Mouse (Mus musculus) embryonic facial prominence, embryonic 11.5 days (tissue): ENCODE measurements around the gene Olfr532. TPM values are rescaled to one million over a fixed set of nuclear protein-coding genes. Genes with fewer than 3 reads are reported as not detected.
"Not testable (repeated sequence)": the region's sequence is repeated elsewhere in the genome, so short reads cannot be mapped to it uniquely, and the experiment has no call there.

Source experiments
- ATAC-seq: fragments of 200-750 bp; cut with Nextera tagmentation; replicated peaks from 2 replicates; pipeline ENCODE4 v1.8.0; 2017; ENCODE audit warnings: low read depth; ENCODE audit not compliant: insufficient number of reproducible peaks, low FRiP score, low TSS enrichment
- DNase-seq: peaks from one replicate; pipeline ENCODE4 v3.0.0-alpha.2; 2015; ENCODE audit warnings: low spot score
- H3K27ac ChIP-seq: fragments of 300-500 bp; sonication (generic); replicated peaks from 2 replicates; pipeline ENCODE4 v1.5.1; 2014; ENCODE audit warnings: mild to moderate bottlenecking, low read depth, low read length, control low read depth
- H3K27me3 ChIP-seq: fragments of 300-500 bp; sonication (generic); 2 replicates; pipeline ENCODE4 v1.6.1; 2014; ENCODE audit warnings: mild to moderate bottlenecking, low read length, moderate library complexity, mixed read lengths; ENCODE audit not compliant: control insufficient read depth, insufficient read depth
- H3K36me3 ChIP-seq: fragments of 300-500 bp; sonication (generic); replicated peaks from 2 replicates; pipeline ENCODE4 v1.6.1; 2014; ENCODE audit warnings: low read depth, mild to moderate bottlenecking, low read length, moderate library complexity, mixed read lengths; ENCODE audit not compliant: control insufficient read depth, insufficient read depth
- H3K4me1 ChIP-seq: fragments of 300-500 bp; sonication (generic); 2 replicates; pipeline ENCODE4 v1.6.1; 2014; ENCODE audit warnings: low read length, mixed read lengths; ENCODE audit not compliant: control insufficient read depth, insufficient read depth
- H3K4me2 ChIP-seq: fragments of 300-500 bp; sonication (generic); 2 replicates; pipeline ENCODE4 v1.6.1; 2014; ENCODE audit warnings: low read depth, mild to moderate bottlenecking, control low read depth, low read length, moderate library complexity
- H3K4me3 ChIP-seq: fragments of 300-500 bp; sonication (generic); 2 replicates; pipeline ENCODE4 v1.5.1; 2014; ENCODE audit warnings: low read depth, low read length, control low read depth
- H3K9ac ChIP-seq: fragments of 300-500 bp; sonication (generic); replicated peaks from 2 replicates; pipeline ENCODE4 v1.6.1; 2014; ENCODE audit warnings: mild to moderate bottlenecking, control low read depth, low read length
- H3K9me3 ChIP-seq: fragments of 300-500 bp; sonication (generic); replicated peaks from 2 replicates; pipeline ENCODE4 v1.6.1; 2016; ENCODE audit warnings: mild to moderate bottlenecking, low read length, inconsistent platforms, mixed read lengths; ENCODE audit not compliant: control insufficient read depth
- WGBS: fragments of 180-500 bp; shearing (Covaris S2); extraction: QIAGEN DNeasy Blood & Tissue Kit; methylation state at CpG from one replicate; pipeline ENCODE4 v1.1.7; 2014; 5-methylcytosine and 5-hydroxymethylcytosine counted together
- polyA plus RNA-seq: library from polyadenylated mRNA; unstranded; fragments of >200 nt; fragmentation: Nextera tagmentation; extraction: Ambion mirVana; gene quantifications from 2 replicates; pipeline ENCODE4 v1.2.1, GENCODE M21; 2014

The Olfr532 gene
- polyA plus RNA-seq: not detected in 2 replicates

DNA sequence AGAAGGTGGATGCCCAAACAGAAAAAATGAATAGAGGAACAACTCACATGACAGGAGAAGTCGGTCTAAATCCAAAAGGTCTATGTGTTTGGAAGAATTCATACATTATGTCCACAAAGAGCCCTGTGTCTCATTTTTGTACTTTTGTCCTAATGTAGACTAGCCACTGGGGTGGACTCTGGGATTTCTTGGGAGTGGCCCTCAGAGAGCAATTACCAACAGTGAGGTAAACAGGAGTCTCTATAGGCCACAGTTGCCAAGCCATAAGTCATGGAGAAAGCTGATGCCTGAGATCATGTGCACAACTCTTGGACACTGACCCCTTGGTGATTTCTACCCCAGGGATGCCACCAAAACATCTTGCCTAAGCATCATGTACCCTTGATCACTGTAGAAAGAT lies at the start of gene Olfr532:
Gene Olfr532, minus strand, starts transcription at position 101 of the 400 bp plus-strand sequence.
- Histone ChIP-seq H3K4me3 (no peak within 1 kb of the TSS), H3K27ac (no peak within 1 kb of the TSS), H3K9ac (no peak within 1 kb of the TSS), H3K36me3 (no peaks in the 10 kb centered on the region), H3K4me1 (no peaks in the 10 kb centered on the region), H3K4me2 (no peak within 1 kb of the TSS), H3K9me3 (no peaks in the 10 kb centered on the region), H3K27me3 (no peaks in the 10 kb centered on the region)
- WGBS: 83% methylated on average over 1 of the region's 1 CpGs
- ATAC-seq (no peak), DNase-seq (no peak)

GRCm38 (mm10) chr7:140463070-140463469 lies 41.6 kb upstream of the Olfr532 start, which contains the start of gene Olfr533:
TSS of gene Olfr533 (plus strand) at chr7:140463370.
- H3K4me2 ChIP-seq, H3K36me3 ChIP-seq, DNase-seq, H3K9me3 ChIP-seq, H3K4me3 ChIP-seq, H3K4me1 ChIP-seq, H3K27me3 ChIP-seq, H3K9ac ChIP-seq, H3K27ac ChIP-seq, ATAC-seq: not testable (repeated sequence)
- WGBS: 100% methylated on average over 1 of the region's 1 CpGs

- no peak overlapping the region for H3K9ac ChIP-seq
- no peaks in the 10 kb centered on the region for H3K27me3 ChIP-seq
- no peaks in the 10 kb centered on the region for H3K36me3 ChIP-seq
- ATAC-seq (no peak), DNase-seq (no peak)
- no peak overlapping the region for H3K27ac ChIP-seq
- H3K4me2 ChIP-seq: no peak overlapping the region
- no peaks in the 10 kb centered on the region for H3K4me1 ChIP-seq
- whole genome bisulfite sequencing: 70% methylated on average over 1 of the region's 1 CpGs
- no peaks in the 10 kb centered on the region for H3K9me3 ChIP-seq
- no peak overlapping the region for H3K4me3 ChIP-seq
Observed at GRCm38 (mm10) chr7:140443141-140443540, 21.7 kb upstream of the Olfr532 start.

GRCm38 (mm10) chr7:140402818-140403217 lies 18.6 kb downstream of the Olfr532 start, which contains the start of gene Olfr531:
TSS of gene Olfr531 (minus strand) at chr7:140402918.
- 83% methylated on average over 1 of the region's 1 CpGs for WGBS
- Histone ChIP-seq H3K9me3 (no peaks in the 10 kb centered on the region), H3K27ac (no peak within 1 kb of the TSS), H3K4me1 (no peaks in the 10 kb centered on the region), H3K9ac (no peak within 1 kb of the TSS), H3K36me3 (no peaks in the 10 kb centered on the region), H3K4me3 (no peak within 1 kb of the TSS), H3K27me3 (no peaks in the 10 kb centered on the region), H3K4me2 (no peak within 1 kb of the TSS)
- DNase-seq (no peak), ATAC-seq (no peak)

GRCm38 (mm10) chr7:140376911-140377310 lies 44.5 kb downstream of the Olfr532 start:
- Histone ChIP-seq H3K9ac (no peak overlapping the region), H3K36me3 (no peaks in the 10 kb centered on the region), H3K4me1 (no peaks in the 10 kb centered on the region), H3K4me2 (no peak overlapping the region), H3K27me3 (no peaks in the 10 kb centered on the region), H3K9me3 (no peaks in the 10 kb centered on the region), H3K27ac (no peak overlapping the region), H3K4me3 (no peak overlapping the region)
- 95% methylated on average over 2 of the region's 2 CpGs for WGBS
- DNase-seq: no peak
- no peak for ATAC-seq

DNA sequence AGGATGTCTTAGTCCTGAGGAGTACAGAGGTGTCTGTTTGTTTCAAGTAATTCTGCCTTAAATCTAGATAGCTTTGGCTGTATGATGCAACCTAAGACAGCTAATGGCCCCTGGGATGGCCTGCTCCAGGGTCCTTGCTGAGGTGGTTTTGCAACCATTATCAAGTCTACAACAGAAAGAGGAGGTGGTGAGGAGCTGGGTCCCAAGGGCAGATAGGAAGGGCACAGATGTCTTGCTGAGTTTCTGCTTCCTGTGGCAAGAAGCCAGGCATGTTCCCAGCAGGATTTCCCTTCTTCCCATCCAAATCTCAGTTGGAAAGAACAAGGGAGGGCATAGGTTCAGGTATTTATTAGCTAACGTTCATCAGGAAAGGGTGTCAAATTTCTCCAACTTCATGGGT lies 45.2 kb downstream of the Olfr532 start, which contains the start of gene Olfr530:
Gene Olfr530, minus strand, starts transcription at position 101 of the 400 bp plus-strand sequence.
- Histone ChIP-seq H3K27ac (no peak within 1 kb of the TSS), H3K27me3 (no peaks in the 10 kb centered on the region), H3K4me1 (no peaks in the 10 kb centered on the region), H3K4me2 (no peak within 1 kb of the TSS), H3K36me3 (no peaks in the 10 kb centered on the region), H3K4me3 (no peak within 1 kb of the TSS), H3K9ac (no peak within 1 kb of the TSS), H3K9me3 (no peaks in the 10 kb centered on the region)
- DNase-seq (no peak), ATAC-seq (no peak)
- WGBS: 37% methylated on average over 1 of the region's 1 CpGs

DNA sequence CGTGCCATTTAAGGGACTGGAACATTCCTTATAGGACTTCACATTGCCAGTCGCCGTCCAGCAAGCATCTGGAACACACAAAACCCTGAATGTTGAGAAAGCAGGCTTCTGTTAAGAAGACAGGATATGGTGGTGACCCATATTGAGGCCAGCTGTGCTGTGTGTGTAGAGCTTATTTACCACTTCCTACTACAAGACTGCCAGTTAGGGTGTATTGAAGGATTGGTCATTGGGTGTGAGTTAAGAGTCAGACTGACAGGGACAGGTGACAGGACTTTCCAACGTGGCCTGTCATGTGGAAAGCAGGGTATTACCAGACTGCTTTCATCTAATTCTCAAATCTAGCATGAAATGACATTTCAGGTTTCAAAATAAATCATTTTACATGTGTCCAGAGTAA lies 47.1 kb downstream of the Olfr532 start:
- Histone ChIP-seq H3K27me3 (no peaks in the 10 kb centered on the region), H3K4me1 (no peaks in the 10 kb centered on the region), H3K9ac (no peak overlapping the region), H3K9me3 (no peaks in the 10 kb centered on the region), H3K27ac (no peak overlapping the region), H3K36me3 (no peaks in the 10 kb centered on the region), H3K4me2 (no peak overlapping the region), H3K4me3 (no peak overlapping the region)
- ATAC-seq (no peak), DNase-seq (no peak)
- 74% methylated on average over 4 of the region's 4 CpGs for WGBS
